Mouse (Mus musculus) T-helper 2 cell (primary cell): Measurements from ENCODE around the gene Mafb.

Source experiments
- in situ Hi-C: fragments of 300-600 bp; cut with MboI, MseI; formaldehyde crosslinking; loops from one replicate; pipeline ENCODE4 v1.15.1; 2025; ENCODE audit warnings: high pct_unique_total_duplicates

Mafb gene

DNA sequence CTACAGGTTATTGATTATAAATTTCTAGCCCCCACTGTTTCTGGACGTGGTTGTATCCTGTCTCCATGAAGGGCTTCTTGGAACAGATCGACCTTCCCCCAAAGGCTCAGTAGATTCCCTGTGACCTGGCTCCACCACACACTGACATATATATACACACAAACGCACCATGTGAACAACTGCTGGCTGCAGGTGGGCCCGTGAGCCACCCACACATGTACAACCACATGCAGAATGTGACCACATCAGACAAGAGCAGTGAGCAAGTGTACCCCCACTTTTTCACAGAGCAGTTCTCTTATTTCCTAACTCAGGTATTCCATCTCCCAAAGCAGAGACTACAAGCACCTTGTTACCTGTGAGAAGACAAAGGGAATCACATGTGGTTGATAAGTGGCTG is 39.1 kb downstream of the Mafb start:
- in situ Hi-C loops, result no loop called here

DNA sequence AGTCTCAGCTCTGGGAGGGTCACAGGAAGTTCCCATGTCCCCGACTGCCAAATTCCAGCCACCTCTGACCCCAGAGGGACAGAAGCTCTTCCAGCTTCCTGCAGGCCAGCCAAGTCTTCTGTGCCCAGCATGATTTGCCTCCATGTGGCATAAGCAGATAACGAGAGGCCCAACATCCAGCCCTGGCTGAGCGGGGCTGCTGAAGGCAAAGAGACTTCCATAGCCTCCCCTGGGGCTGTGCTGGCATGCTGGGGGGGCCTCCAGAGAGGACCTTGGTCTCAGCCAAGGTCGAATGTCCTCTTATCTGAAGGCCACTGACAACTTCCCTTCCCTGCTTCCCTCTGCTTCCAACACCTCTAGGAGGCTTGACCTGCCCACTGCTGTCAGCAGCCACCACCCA is 39.7 kb downstream of the Mafb start:
- in situ Hi-C loops, result no loop called here

DNA sequence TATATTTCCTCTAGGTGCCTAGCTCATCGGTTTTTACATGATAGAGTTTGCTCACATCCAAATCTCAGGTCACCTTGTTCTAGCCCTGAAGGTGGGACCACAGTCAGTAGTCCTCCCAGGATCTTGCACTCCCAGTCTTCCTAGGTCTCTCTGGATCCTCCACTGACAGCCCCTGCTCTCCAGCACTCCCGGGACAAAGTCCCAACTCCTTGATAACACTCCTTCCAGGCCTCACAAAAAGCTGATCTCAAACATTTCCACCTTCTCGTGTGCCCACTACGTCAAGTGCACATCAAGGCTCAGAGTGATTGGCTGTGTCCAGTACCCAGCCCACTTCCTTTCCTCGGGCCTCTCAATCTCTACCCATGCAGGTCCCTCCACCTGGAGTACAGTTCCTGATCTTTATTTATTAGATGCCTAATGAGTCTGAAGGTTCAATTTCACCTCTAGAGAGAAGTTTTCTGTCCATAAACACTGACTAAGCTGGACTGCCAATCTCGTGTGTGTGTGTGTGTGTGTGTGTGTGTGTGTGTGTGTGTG is 41.7 kb downstream of the Mafb start:
- in situ Hi-C loops, result no loop called here

DNA sequence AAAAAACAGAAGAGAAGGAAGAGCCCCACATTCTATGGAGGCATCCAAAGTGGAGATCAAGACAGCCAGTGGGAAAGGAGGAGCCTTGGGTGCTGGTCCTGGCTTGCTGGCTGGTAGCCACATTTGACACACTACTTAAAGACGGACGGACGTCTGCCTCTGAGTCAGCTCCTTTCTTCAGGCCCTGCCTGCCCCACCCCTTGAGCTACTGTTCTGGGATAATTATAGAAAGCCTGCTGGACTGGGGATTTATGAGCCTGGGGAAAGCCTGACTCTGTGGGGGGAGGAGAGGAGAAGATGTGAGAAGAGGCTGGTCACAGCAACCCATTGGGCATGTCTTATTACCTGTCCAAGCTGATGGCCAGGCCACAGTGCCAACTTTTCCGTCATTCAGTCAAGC is 45.0 kb downstream of the Mafb start:
- in situ Hi-C loops, result no loop called here

DNA sequence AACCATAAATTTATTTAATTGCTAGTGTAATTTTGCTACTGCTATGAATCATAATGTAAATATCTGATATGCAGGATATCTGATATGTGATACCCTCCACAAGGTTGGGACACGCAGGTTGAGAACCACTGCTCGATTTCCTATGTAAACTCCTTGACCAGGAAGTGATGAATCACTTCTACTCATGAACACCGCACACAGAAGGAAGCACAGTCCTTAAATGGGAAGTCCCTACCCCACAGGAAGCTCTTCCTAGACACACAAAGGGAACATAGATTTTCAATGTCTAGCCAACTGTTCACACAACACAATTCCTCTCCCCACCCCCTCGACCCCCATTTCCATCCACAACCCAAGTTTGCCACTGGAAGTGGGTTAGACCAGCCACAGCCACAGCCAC is 48.6 kb downstream of the Mafb start:
- in situ Hi-C loops, result no loop called here
